ENCODE assay signal across 8 mouse cellular contexts in the genomic region with DNA sequence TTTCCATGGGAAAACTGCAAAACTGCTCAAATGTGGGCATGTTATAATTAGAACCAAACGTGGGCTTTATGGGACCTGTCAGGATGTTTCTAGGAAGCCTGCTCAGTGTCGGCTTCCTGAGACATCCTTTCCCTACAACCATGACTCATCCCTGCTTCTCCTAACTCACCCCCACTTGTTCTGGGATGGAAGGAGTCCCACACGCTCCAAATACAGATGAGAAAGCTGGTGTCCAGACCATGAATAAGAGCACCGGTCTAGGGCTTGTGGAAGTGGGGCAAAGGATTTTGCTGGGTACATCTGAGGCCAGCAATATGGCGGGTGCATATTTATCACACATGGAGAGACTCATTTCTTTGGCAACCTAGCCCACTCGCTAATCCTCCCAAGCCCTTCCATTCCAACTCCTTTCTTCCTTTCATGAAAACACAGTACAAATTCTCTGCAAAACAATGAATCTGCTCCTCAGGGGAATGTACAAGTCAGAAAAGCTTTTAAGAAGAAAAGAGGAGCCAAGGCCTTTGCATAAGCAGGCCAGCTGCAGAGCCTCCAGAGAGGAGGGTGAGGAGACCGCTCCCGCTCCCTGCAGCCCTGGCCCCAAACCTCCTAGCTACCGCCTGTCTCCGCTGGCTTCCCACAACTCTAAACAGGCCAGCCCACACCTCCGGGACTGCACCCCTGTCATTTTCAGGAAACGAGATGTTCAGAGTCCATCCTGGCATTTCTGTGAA.
DNase-seq lines count a peak whose midpoint lies in the region; ATAC-seq lines count a peak whose summit lies in the region.

No protein-coding gene starts in this region.

- H3K4me1 ChIP-seq in embryonic facial prominence, embryonic 10.5 days, result peaks cover 21% of the 10 kb centered on the region
- peaks cover 15% of the 10 kb centered on the region; the same call in 1 of the 2 replicates for H3K4me1 ChIP-seq in heart, embryonic 12.5 days (replicated peaks)

- no peaks in the 10 kb centered on the region for H3K27me3 ChIP-seq in embryonic facial prominence, embryonic 10.5 days (replicated peaks; ENCODE audit: low read depth, poor library complexity, severe bottlenecking)
- no peaks in the 10 kb centered on the region for H3K27me3 ChIP-seq in heart, embryonic 12.5 days (replicated peaks)

- no peak overlapping the region for H3K4me2 ChIP-seq in heart, embryonic 12.5 days

- H3K36me3 ChIP-seq in embryonic facial prominence, embryonic 10.5 days (replicated peaks), result no peaks in the 10 kb centered on the region
- H3K36me3 ChIP-seq in heart, embryonic 12.5 days, result no peaks in the 10 kb centered on the region

- ATAC-seq in heart, embryonic 12.5 days (ENCODE audit: insufficient number of reproducible peaks, low FRiP score), result no peak

- no peak overlapping the region for H3K4me3 ChIP-seq in embryonic facial prominence, embryonic 10.5 days
- H3K4me3 ChIP-seq in heart, embryonic 12.5 days, result no peak overlapping the region

- DNase-seq in retina, postnatal 1 day, result peak; percentile 10
- DNase-seq in retina, embryonic 14.5 days (ENCODE audit: low spot score), result no peak
- peak; percentile 33 for DNase-seq in embryonic facial prominence, embryonic 10.5 days (ENCODE audit: low spot score)
- DNase-seq in layer of hippocampus, adult 8-10 months (ENCODE audit: low spot score in 2 of 2), result peak; percentile 36 to 59
- peak; percentile 18 to 37 for DNase-seq in lung, postnatal 4 days
- DNase-seq in urinary bladder, postnatal 36 days (ENCODE audit: low spot score in 2 of 2), result peak; percentile 8 to 65
- DNase-seq in natural killer cell, adult 2 months (ENCODE audit: low spot score in 2 of 2), result no peak

- 46% methylated on average over 12 of the region's 12 CpGs for WGBS in embryonic facial prominence, embryonic 10.5 days
- 53% methylated on average over 12 of the region's 12 CpGs for WGBS in heart, embryonic 12.5 days

- no peak overlapping the region for H3K9ac ChIP-seq in heart, embryonic 12.5 days

- H3K9me3 ChIP-seq in embryonic facial prominence, embryonic 10.5 days, result no peaks in the 10 kb centered on the region
- H3K9me3 ChIP-seq in heart, embryonic 12.5 days (replicated peaks), result no peaks in the 10 kb centered on the region

- peak overlapping the region; percentile 73 for H3K27ac ChIP-seq in embryonic facial prominence, embryonic 10.5 days (replicated peaks)
- peak overlapping the region; percentile 24; the same call in 1 of the 2 replicates for H3K27ac ChIP-seq in heart, embryonic 12.5 days (ENCODE audit: poor library complexity, severe bottlenecking)

Comparison
In these comparisons a context has a peak if more than half of its experiments do, and no peak if none do; other contexts are left out.
1. DNase-seq: peak in retina, postnatal 1 day (single experiment), embryonic facial prominence, embryonic 10.5 days (single experiment), layer of hippocampus, adult 8-10 months (2 of 2), lung, postnatal 4 days (2 of 2) and urinary bladder, postnatal 36 days (2 of 2); none in retina, embryonic 14.5 days (single experiment) and natural killer cell, adult 2 months (0 of 2).